Mouse (Mus musculus) heart, adult 18-20 months (tissue): ENCODE measurements at regions not wholly inside any gene's neighbourhood (a gene's known extent, or its start where the extent isn't known, plus 50 kb on each side); places are given as distances from the start of the nearest gene placed in this dataset.

Experiments used
- DNase-seq, 2 experiments: peaks; one replicate each; pipeline ENCODE4 v3.0.0; 2021 to 2022; ENCODE audit warnings: mixed read lengths in 1 of 2

- no peak for DNase-seq
Observed at GRCm38 (mm10) chr9:67610696-67611095, 51.2 kb upstream of the Tln2 start.

GRCm38 (mm10) chr9:67611676-67612075 lies 52.2 kb upstream of the Tln2 start:
- DNase-seq, result no peak

- no peak for DNase-seq
Observed at GRCm38 (mm10) chr9:67612101-67612500, 52.6 kb upstream of the Tln2 start.

- DNase-seq, result no peak
Observed at GRCm38 (mm10) chr9:67614068-67614727, 54.7 kb upstream of the Tln2 start.

- DNase-seq, result no peak
Observed at GRCm38 (mm10) chr9:67616207-67616606, 56.7 kb upstream of the Tln2 start.

DNA sequence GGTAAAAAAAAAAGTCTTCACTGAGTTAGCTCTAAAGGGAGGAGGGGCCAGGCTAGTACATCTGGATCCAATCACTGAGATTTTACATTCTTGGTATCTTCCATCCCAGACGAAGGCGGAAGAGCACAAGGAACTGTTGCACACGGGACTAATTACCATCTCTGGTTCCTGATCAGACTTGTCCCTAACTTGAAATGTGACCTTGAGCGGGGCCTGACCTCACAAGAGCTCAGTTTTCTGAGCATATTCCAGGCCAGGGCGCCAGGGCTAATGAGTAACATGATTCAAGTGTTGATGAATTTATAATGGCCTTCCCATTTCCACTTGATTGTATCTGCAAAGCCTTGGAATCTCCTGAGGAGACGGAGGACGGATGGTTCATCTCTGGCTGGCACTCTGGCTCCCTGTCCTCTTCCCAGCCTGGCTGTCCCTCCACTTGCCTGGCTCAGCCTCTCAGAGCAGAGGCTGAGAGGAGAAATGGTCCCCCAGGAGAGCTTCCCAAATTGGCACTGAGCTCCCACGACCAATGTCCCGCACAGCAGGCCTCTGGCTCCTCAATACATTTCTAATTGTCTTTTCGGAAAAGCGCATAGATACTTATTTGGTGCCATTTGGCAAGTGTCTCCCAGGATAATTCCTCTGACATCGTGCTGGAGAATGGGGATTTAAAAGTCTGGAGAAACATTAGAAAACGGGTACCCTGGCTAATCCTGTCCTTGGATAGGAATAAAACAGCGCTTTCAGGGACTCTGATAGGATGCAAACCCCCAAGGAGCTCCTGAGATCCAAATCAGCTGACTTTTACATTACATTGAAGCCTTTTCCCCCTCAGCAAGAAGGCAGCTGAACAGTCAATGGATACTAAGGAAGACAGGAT lies 58.1 kb upstream of the Tln2 start:
- no peak for DNase-seq

DNA sequence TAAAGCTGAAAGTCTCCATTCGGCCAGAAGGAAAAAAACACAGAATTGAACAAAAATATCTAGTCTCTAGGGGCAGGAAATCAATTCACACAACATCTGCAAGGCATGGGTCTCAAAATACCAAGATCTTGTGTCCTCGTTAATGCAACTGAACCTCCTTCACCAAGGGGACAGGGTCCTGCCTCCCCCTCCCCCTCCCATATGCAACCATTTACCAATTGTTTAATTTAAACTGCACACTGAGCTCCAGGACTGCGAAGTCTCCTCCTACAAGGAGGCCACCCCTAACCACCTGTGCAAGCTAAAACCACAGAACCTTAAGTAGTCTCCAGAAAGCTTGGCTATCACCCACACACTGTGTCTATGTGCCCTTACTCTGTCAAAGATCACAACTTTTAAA lies 61.4 kb upstream of the Tln2 start:
- no peak for DNase-seq

GRCm38 (mm10) chr9:67627196-67627595 lies 67.7 kb upstream of the Tln2 start:
- no peak for DNase-seq

GRCm38 (mm10) chr9:67629624-67630023 lies 70.1 kb upstream of the Tln2 start:
- DNase-seq, result no peak

DNA sequence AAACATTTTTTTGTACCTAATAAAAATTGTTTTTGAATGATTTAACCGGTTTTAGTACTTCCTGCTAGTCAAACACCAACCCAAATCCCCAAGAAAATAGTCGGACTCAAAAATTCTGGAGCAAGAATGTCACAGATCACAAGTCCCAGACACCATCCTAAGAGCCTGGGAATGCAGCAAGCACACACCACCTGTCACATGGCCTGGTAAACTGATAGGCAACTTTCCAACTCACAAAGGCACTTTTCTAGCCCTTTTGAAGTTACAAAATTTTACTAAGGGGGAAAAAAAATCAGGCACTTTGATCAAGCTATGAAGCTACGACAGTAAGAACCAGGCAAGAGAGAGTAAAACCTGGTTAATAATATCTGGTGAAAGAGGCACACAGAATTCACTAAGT lies 70.7 kb upstream of the Tln2 start:
- no peak for DNase-seq

DNA sequence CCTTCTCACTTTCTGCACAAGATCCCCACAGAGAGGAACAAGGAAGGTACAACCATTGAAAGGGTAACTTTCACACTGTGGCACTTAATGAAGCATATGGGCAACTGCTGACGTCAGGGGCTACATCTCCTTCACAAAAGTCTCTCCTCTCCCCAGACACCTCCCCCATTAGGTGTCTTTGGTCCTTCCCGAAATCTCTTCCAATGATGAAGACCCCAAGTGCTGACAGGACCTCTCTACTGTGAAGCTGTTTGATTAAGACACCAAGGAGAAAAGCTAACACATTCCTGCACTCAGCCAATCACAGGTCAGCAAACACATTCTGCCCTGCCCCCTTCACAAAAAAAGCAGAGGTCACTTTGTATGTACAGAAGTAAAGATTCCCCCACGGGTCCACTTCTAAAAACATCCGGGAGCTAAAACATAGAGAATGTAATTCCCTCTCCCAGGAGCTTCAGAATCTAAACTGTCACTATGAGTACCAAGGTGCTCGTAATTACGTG lies 72.3 kb upstream of the Tln2 start:
- no peak for DNase-seq

- DNase-seq, result peak; percentile 17 to 50
Observed at GRCm38 (mm10) chr9:67632521-67633025, 73.1 kb upstream of the Tln2 start.

DNA sequence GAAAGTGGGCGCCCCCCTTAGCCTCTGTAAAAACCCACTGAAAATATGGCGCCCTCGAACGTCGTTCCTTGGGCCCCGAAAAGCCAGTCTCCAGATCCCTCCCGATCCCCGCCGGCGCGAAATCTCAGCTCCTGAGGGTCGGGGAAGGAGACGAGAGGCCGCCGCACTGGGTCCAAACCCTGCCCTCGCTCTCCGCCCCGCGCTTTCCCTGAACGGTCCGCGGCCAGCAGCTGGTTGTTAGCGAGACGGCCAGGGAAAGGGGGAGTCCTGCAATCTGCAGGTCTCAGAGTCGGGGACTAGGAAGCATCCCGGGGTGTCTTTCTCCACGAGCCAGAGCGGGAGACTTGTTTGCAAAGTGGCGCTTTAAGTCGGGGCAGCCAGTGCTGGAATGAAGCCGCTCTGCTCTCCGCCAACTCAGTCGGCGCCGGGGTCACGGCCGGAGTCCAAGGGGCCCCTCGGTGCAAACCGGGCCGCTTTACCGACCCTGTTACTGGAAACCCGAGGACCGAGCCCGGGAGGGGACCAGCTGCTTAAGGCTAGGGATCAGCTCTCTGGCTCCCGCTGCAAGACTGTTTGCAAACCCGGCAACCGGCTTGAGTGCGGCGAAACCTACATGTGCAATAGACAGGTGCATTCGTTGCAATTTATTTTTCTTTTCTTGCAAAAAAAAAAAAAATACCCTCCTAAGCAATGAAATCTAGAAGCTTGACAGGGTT lies 73.7 kb upstream of the Tln2 start:
- peak; percentile 35 to 69 for DNase-seq

DNA sequence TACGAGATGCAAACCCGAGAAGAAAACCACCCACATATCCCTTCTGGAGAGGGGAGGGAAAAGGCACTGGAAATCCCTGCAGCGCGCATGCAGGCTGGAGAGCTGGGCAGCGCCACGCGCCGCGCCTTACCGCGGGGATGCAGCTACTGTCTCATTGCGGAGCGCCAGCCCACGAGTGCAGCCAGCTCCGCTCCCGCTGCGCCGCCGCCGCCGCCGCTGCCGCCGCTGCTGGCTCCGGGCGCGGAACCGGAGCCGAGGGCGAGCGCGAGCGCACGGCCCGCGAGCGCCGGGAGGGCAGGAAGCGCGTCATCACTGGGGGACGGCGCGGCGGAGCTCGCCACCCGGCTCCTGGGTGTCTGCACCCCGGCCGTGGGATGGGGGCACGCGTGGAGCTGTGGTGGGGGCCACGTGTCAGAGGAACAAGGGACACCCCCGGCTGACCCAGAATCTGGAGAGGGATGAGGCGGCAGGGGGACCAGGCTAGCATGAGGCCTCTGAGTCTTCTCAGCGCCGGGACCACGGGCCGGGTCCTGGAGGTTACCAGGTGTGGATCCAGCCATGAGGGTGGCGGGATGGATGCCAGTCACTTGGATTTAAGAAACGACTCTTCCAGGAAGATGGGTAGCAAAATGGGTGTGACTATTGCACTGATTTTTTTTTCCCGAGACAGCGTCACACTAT lies 74.4 kb upstream of the Tln2 start:
- DNase-seq, result peak; percentile 71 to 73

DNA sequence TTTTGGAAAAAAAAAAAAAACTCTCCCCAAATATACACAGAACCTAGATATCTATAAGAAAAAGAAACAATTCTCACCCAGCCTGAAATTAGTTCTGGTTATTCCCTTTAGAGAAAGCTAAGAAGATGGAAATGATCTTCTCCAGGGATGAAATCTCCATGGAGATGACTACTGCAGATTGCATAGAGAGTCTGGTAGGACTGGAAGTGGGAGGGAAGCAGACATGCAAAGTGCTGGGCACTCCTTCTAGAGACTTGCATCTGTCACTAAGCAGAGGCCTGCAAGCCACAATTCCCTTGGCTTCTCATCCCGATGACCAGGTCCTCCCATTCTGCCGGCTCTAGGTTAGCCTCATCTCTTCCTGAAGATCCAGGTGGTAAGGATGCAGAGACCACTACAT lies 87.3 kb upstream of the Tln2 start:
- no peak for DNase-seq

DNA sequence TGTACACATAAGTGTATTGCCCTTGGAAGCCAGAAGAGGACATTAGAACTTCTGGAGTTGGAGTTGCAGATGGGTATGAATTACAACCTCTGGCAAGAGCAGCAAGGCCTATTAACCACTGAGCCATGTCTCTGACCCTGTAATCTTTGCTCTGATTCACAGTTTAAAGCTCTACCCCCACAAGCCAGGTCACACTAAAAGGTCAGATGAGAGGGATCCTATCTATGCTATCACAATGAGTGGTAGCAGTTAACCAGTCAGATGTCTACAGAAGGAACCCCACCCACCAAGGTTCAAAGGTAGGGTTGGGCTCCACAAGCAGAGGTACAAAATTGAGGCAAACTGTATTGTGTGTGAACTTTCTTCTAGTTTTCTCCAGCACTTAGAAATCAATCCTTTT lies 94.5 kb upstream of the C2cd4b start:
- no peak for DNase-seq

DNA sequence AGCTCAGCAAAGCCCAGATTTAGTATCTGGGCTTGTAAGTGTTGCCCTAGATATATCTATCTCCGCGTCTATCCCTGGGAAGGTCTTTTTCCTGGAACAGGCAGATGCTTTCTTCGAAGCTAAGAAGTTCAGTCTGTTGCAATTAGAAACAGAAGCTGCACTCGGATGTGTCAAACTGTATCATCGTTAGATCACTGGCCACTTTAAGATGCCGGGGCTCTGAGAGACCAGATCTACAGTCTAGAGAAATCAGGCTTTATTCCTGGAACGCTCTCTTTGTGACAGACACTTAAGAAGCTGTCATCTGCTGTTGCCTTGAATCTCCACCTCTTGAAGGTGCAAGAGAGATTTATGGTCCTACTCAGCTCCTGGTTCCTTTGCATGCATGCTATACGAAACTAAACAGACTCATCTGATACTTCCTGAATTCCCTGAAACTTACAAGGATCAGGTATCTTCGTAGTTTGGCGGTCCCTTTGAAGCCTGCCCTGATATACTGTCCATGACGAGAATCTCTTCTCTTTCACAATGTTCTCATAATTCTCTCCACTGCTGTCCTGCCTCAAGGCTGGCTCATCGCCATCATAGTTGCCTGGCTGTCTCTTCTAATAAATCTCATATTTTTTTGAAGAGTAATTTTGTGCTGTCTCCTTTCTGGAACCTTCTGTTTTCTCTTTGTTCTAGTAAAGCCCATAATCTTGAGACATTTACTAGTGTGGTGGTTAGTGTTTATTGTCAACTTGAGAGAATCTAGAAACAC lies 88.8 kb upstream of the C2cd4b start:
- DNase-seq, result no peak

DNA sequence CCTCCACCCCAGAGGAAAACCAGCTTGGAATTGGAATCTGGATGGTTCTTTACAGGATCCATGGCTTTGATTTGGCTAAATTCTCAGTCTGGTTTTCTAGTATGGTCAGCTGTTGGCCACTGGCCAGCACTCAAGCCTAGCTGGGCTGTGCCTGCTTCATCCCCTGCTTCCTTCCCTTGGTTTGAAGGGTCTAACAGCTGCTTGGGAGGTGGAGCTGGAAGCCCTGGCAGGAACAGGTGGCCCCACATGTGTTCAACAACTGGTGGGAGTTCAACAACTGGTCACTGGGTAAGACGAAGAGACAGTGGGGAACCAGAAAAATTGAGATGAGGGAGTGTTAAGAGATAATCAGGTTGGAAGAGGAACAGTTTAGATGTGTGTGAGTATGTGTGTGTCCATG lies 82.3 kb upstream of the C2cd4b start:
- DNase-seq, result no peak

DNA sequence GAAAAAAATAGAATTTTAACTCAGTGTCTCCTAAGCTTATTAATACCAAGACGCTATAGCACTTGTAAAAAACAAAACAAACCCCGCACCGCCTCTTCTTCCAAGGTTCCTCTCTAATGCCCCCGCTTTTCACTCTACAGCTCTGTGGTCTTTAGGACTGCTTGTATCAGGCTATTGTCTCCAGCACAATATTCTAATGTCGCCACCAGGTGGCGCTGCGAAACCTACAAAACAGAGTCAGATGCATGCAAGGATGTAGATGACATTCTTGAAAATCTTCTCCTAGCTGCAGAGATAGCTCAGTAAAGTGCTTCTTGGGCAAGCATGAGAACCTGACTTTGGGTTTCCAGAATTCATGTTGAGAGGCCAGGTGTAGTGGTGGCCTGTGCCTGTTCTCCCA lies 75.9 kb upstream of the C2cd4b start:
- peak; percentile 22 to 73 for DNase-seq

DNA sequence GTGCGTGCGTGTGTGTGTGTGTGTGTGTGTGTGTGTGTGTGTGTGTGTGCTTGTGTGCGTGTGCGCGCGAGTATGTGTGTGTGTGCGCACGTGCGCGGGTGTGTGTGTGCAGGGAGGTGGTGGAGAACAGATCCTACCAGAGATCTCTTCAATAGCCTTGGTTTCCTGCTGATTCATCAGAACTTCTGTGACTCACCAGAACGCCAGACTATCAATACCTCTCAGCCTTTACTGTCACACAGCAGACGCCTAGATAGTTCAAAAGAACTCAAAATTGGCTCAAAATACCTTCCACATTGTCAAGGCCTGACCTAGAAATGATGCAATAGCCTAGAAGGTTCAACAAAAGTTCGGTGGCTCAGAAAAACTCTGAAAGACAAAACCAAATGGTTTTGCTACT lies 66.8 kb upstream of the C2cd4b start:
- no peak for DNase-seq

DNA sequence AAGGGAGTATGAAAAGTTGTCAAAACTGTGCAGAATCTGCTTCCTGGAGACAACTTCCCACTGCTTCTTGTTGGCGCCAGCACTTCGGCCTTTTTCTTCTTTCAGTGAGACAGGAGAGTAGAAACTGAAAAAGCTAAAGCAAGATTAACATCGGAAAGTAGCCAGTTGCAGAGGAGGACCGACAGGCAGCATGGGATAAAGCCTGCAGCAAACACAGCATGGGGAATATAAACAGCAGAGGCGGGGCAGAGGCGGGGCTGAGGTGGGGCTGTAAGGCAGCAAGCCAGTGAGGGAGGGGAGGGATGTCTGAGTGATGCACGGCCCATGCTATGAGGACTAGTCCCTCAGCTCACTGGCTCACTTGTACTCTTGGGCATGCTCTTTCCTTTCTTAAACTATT lies 65.5 kb upstream of the C2cd4b start:
- no peak for DNase-seq
